Mouse (Mus musculus) E14TG2a.4 (cell line): ENCODE results near the gene Sstr2.

Source experiments
- CTCF ChIP-seq: conservative IDR thresholded peaks from 2 replicates; pipeline ENCODE4 v1.5.1; 2014; ENCODE audit warnings: low read length
- NANOG ChIP-seq: IDR thresholded peaks from 2 replicates; pipeline ENCODE4 v1.6.1; 2014; ENCODE audit warnings: borderline replicate concordance, low read length, mixed read lengths
- POU5F1 ChIP-seq: IDR thresholded peaks from 2 replicates; pipeline ENCODE4 v1.6.1; 2014; ENCODE audit warnings: low read length, borderline replicate concordance

- TF ChIP-seq CTCF = no peak
- TF ChIP-seq POU5F1 = no peak
- no peak for TF ChIP-seq NANOG
These were observed 47.5 kb upstream of the Sstr2 start for GRCm38 (mm10) chr11:113571616-113572015.
